Mouse (Mus musculus): Measurements from ENCODE around the gene Zfp217. TPM values are rescaled to one million over a fixed set of nuclear protein-coding genes. Genes with fewer than 3 reads are reported as not detected.
A peak's percentile ranks its signal among the peaks of the same experiment; 100 is the strongest.

The Zfp217 gene
- total and polyA plus RNA-seq, 3 experiments = 5.3 to 12.1 (median 10.0) TPM

DNA sequence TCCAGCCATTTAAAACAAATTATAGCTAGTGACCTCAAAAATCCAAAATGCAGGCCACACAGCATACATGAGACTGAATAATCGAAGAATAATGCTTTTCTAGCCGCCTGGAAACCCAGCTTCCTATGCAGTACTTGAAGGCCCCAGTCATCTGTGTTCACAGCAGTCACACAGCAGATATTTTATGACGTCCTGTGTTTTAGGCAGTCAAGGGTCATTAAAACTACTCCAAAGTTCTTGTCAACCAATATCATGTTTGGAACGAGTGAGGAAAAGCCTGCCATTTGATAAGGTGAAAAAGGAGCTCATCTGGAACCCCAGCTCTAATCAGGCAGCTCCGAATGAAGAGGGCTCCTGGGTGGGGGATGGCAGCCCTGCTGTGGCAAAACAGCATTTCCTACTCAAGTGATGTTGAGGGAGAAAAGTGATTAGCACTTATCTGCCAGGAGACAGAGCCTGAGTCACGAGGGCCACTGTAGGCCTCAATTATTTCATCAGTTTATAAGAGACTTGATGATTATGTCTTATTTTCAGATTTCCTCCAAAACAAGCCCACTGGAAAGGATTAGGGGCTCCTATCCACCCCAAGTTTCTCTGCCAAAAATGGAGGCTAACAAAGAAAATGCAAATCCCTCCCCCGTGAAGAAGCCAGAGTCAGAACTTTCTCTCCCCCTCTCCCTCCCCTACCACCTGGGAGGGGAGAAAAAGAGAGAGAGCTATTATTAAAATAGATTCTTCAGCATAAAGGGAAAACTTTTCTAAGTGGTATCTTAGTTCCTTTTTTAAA lies 19.2 kb downstream of the Zfp217 start:
- Histone ChIP-seq H3K4me1 (ENCODE audit: control insufficient read depth in 1 of 2, insufficient read depth in 2 of 2) (peaks cover 13 to 57% of the 10 kb centered on the region in 2 experiments), H3K27me3 (replicated peaks) (no peaks in the 10 kb centered on the region), H3K4me2 (ENCODE audit: insufficient read depth, low read depth, poor library complexity, severe bottlenecking) (peak overlapping the region; percentile 94), H3K9me3 (replicated peaks; ENCODE audit: low read length) (no peaks in the 10 kb centered on the region), H3K79me2 (replicated peaks; ENCODE audit: control insufficient read depth, extremely low read depth, insufficient read depth, poor library complexity, severe bottlenecking) (peaks cover 38% of the 10 kb centered on the region), H3K27ac (ENCODE audit: insufficient read depth, low read depth) (peak overlapping the region; percentile 89), H3K36me3 (replicated peaks in 1 of 2; ENCODE audit: control insufficient read depth in 1 of 2, insufficient read depth in 1 of 2, low read length in 1 of 2) (peaks cover 0 to 22% of the 10 kb centered on the region in 2 experiments), H3K4me3 (replicated peaks in 1 of 3; ENCODE audit: low read depth in 2 of 3, low read length in 2 of 3, poor library complexity in 1 of 3) (peak overlapping the region; percentile 17 to 97 (median 73)), H3K9ac (ENCODE audit: insufficient read depth, low read depth) (peak overlapping the region; percentile 52)
- TF ChIP-seq RAD21 (IDR thresholded peaks at IDR 0.05; ENCODE audit: low read depth, low read length) (no peak), ELF1 (IDR thresholded peaks at IDR 0.05; ENCODE audit: low read depth, low read length) (no peak; the same call in 1 of the 2 replicates), SIN3A (IDR thresholded peaks at IDR 0.05; ENCODE audit: low read length) (0 out of 2 replicates have a peak, but pooled peaks have one; percentile 50), JUND (conservative IDR thresholded peaks at IDR 0.05; ENCODE audit: low read depth, low read length) (no peak), USF1 (IDR thresholded peaks at IDR 0.05; ENCODE audit: low read depth, low read length) (no peak), POLR2AphosphoS2 (IDR thresholded peaks at IDR 0.05; ENCODE audit: low read depth, low read length) (no peak), MEF2A (IDR thresholded peaks at IDR 0.05; ENCODE audit: borderline replicate concordance, low read depth, low read length) (no peak), ZMIZ1 (IDR thresholded peaks at IDR 0.05; ENCODE audit: low read depth, low read length) (0 out of 2 replicates have a peak, but pooled peaks have one; percentile 15), BHLHE40 (IDR thresholded peaks at IDR 0.05; ENCODE audit: low read depth, low read length) (no peak), MAX (IDR thresholded peaks at IDR 0.05; ENCODE audit: low read length) (no peak), RCOR1 (conservative IDR thresholded peaks at IDR 0.05; ENCODE audit: low read depth, low read length) (no peak), NRF1 (IDR thresholded peaks at IDR 0.05; ENCODE audit: low read depth, low read length) (no peak), NELFE (IDR thresholded peaks at IDR 0.05; ENCODE audit: low read depth, low read length) (peak; percentile 17; the same call in 1 of the 2 replicates), CTCF (conservative IDR thresholded peaks at IDR 0.05 in 1 of 2, IDR thresholded peaks at IDR 0.05 in 1 of 2; ENCODE audit: low read depth in 2 of 2, low read length in 2 of 2) (no peak), MYC (IDR thresholded peaks at IDR 0.05; ENCODE audit: low read depth, low read length) (no peak; the same call in 1 of the 2 replicates), TBP (conservative IDR thresholded peaks at IDR 0.05; ENCODE audit: low read depth, low read length) (0 out of 2 replicates have a peak, but pooled peaks have one; percentile 12), EP300 (IDR thresholded peaks at IDR 0.05; ENCODE audit: low read length) (no peak; the same call in 1 of the 2 replicates), MAZ (IDR thresholded peaks at IDR 0.05; ENCODE audit: low read depth, low read length) (0 out of 2 replicates have a peak, but pooled peaks have one; percentile 19), PAX5 (IDR thresholded peaks at IDR 0.05; ENCODE audit: low read length) (no peak), CHD2 (IDR thresholded peaks at IDR 0.05; ENCODE audit: low read length) (peak; percentile 49; the same call in 1 of the 2 replicates), ZNF384 (IDR thresholded peaks at IDR 0.05; ENCODE audit: low read depth, low read length) (no peak), E2F4 (IDR thresholded peaks at IDR 0.05; ENCODE audit: insufficient replicate concordance, low read depth, low read length) (no peak), POLR2A (IDR thresholded peaks at IDR 0.05; ENCODE audit: low read depth, low read length) (no peak), ETS1 (conservative IDR thresholded peaks at IDR 0.05; ENCODE audit: low read depth, low read length) (no peak), KAT2A (IDR thresholded peaks at IDR 0.05; ENCODE audit: insufficient replicate concordance, low read length) (no peak), HCFC1 (IDR thresholded peaks at IDR 0.05; ENCODE audit: low read depth, low read length) (no peak), GABPA (IDR thresholded peaks at IDR 0.05; ENCODE audit: insufficient replicate concordance, low read depth, low read length) (no peak), SMC3 (IDR thresholded peaks at IDR 0.05; ENCODE audit: low read depth, low read length) (no peak), USF2 (conservative IDR thresholded peaks at IDR 0.05; ENCODE audit: low read depth, low read length) (no peak), CHD1 (IDR thresholded peaks at IDR 0.05; ENCODE audit: low read depth, low read length) (no peak; the same call in 1 of the 2 replicates), MXI1 (IDR thresholded peaks at IDR 0.05; ENCODE audit: low read depth, low read length) (peak; percentile 29; the same call in 1 of the 2 replicates), IRF4 (IDR thresholded peaks at IDR 0.05; ENCODE audit: low read depth, low read length) (no peak), TCF12 (IDR thresholded peaks at IDR 0.05; ENCODE audit: low read depth, low read length) (no peak), UBTF (IDR thresholded peaks at IDR 0.05; ENCODE audit: low read depth, low read length) (peak; percentile 26; the same call in 1 of the 2 replicates), MAFK (IDR thresholded peaks at IDR 0.05; ENCODE audit: insufficient replicate concordance, low read length) (no peak), ZC3H11A (IDR thresholded peaks at IDR 0.05; ENCODE audit: low read depth, low read length) (no peak), ZKSCAN1 (IDR thresholded peaks at IDR 0.05; ENCODE audit: borderline replicate concordance, low read depth, low read length) (no peak), JUN (IDR thresholded peaks at IDR 0.05; ENCODE audit: insufficient read depth, low read depth, low read length) (no peak)
- dilution Hi-C loops (cut with MboI; ENCODE audit: extremely low pct_ligation_motif_present, extremely low pct_unique_long_range_greater_than_20kb, low sequenced_read_pairs) = no loop called here
- peak; percentile 66 for DNase-seq (ENCODE audit: extremely low read depth)
- in situ Hi-C loops (cut with MboI; ENCODE audit: low pct_ligation_motif_present, low pct_unique_long_range_greater_than_20kb, low sequenced_read_pairs) = no loop called here

All from CH12.LX (cell line).